Comparison of ENCODE assay signal across 14 mouse cellular contexts in the genomic region with DNA sequence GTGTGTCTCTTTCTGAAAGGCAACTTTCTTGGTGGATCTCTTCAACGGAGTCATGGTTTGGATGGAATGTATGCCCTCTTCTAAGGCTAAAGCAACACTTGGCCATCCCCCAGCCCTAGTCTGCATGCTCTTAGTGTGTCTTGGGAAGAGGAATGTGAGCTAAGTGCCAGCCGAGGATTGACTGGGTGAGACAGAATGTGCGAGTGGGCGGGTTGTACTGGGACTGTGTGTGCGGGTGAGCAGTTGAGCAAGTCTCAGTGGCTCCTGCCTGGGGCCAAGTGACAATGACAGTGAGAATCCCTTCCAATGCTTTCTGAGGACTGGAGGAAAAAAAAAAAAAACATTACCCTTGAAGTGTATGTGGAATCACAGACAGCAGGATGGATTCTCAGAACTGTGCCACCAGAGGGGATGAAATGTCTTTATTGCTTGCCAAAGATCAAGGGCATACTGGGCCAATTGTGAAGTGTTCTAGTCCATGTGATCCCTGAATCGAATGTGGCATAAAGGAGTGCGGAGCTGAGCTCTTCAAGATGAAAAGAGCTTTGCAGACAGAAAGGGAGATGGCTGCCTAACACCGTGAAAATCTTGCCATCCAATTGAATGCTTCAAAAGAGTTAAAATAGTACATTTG.
DNase-seq lines count a peak whose midpoint lies in the region; ATAC-seq and TF ChIP-seq lines count a peak whose summit lies in the region.
"Had no signal": no experiment of that assay in that cellular context is flagged by ENCODE, and none has a peak within 500 bp of the region (broad histone marks: within the 10 kb centered on the region; RNA-seq: fewer than 3 reads in every experiment).

No protein-coding gene starts in this region.

- H3K27me3 ChIP-seq in hindbrain, postnatal 0 days (ENCODE audit: insufficient read depth, low read length), result no peaks in the 10 kb centered on the region
- H3K27me3 ChIP-seq in hindbrain, embryonic 13.5 days, result no peaks in the 10 kb centered on the region
- H3K27me3 ChIP-seq in liver, postnatal 0 days (ENCODE audit: insufficient read depth, low read length), result no peaks in the 10 kb centered on the region
- H3K27me3 ChIP-seq: CH12.LX; heart, embryonic 13.5 days had no signal

- 48% methylated on average over 8 of the region's 8 CpGs for WGBS in hindbrain, postnatal 0 days
- 79% methylated on average over 8 of the region's 8 CpGs for WGBS in hindbrain, embryonic 13.5 days
- WGBS in liver, postnatal 0 days (ENCODE audit: insufficient replicate concordance), result 75% methylated on average over 8 of the region's 8 CpGs

- no peak overlapping the region for H3K4me2 ChIP-seq in hindbrain, postnatal 0 days (ENCODE audit: low read depth, low read length)
- H3K4me2 ChIP-seq in hindbrain, embryonic 13.5 days, result no peak overlapping the region
- H3K4me2 ChIP-seq in liver, postnatal 0 days (ENCODE audit: low read depth, low read length), result no peak overlapping the region
- H3K4me2 ChIP-seq: heart, embryonic 13.5 days had no signal

- H3K36me3 ChIP-seq in hindbrain, postnatal 0 days (ENCODE audit: insufficient read depth, low read length), result no peaks in the 10 kb centered on the region
- H3K36me3 ChIP-seq in hindbrain, embryonic 13.5 days, result peaks cover 29% of the 10 kb centered on the region
- H3K36me3 ChIP-seq in liver, postnatal 0 days (replicated peaks; ENCODE audit: insufficient read depth, low read length), result no peaks in the 10 kb centered on the region
- H3K36me3 ChIP-seq: heart, embryonic 13.5 days had no signal

- no peaks in the 10 kb centered on the region for H3K4me1 ChIP-seq in hindbrain, postnatal 0 days (ENCODE audit: insufficient read depth, low read length)
- H3K4me1 ChIP-seq in hindbrain, embryonic 13.5 days (replicated peaks), result no peaks in the 10 kb centered on the region
- H3K4me1 ChIP-seq in liver, postnatal 0 days (ENCODE audit: insufficient read depth), result no peaks in the 10 kb centered on the region
- H3K4me1 ChIP-seq: heart, embryonic 13.5 days had no signal

- peak; percentile 72 for ATAC-seq in hindbrain, postnatal 0 days
- no peak for ATAC-seq in hindbrain, embryonic 13.5 days (ENCODE audit: low FRiP score)
- ATAC-seq in liver, postnatal 0 days, result no peak
- ATAC-seq: Patski had no signal

- no peak for TF ChIP-seq EP300 in liver, postnatal 0 days (IDR thresholded peaks at IDR 0.05; ENCODE audit: low read depth)

- H3K4me3 ChIP-seq in hindbrain, postnatal 0 days (ENCODE audit: low read length), result no peak overlapping the region
- no peak overlapping the region for H3K4me3 ChIP-seq in hindbrain, embryonic 13.5 days
- H3K4me3 ChIP-seq in liver, postnatal 0 days (ENCODE audit: low read depth, low read length), result no peak overlapping the region
- H3K4me3 ChIP-seq: heart, embryonic 13.5 days; left cerebral cortex, adult 2 months had no signal

- no peak overlapping the region for H3K9ac ChIP-seq in hindbrain, postnatal 0 days (replicated peaks; ENCODE audit: low read length)
- H3K9ac ChIP-seq in hindbrain, embryonic 13.5 days, result no peak overlapping the region
- no peak overlapping the region for H3K9ac ChIP-seq in liver, postnatal 0 days (replicated peaks)
- H3K9ac ChIP-seq: heart, embryonic 13.5 days had no signal

- TF ChIP-seq CTCF in hindbrain, postnatal 0 days (IDR thresholded peaks at IDR 0.05; ENCODE audit: low read depth), result no peak
- no peak for TF ChIP-seq CTCF in brain, embryonic 14.5 days (IDR thresholded peaks at IDR 0.05; ENCODE audit: borderline replicate concordance, extremely low read depth, insufficient read depth, insufficient read length)
- no peak for TF ChIP-seq CTCF in liver, postnatal 0 days (IDR thresholded peaks at IDR 0.05; ENCODE audit: low read depth)

- H3K27ac ChIP-seq in hindbrain, postnatal 0 days, result no peak overlapping the region
- H3K27ac ChIP-seq in hindbrain, embryonic 13.5 days, result no peak overlapping the region
- H3K27ac ChIP-seq in liver, postnatal 0 days (ENCODE audit: low read depth), result no peak overlapping the region
- H3K27ac ChIP-seq: heart, embryonic 13.5 days; left cerebral cortex, adult 2 months; macrophage had no signal

- no peak for TF ChIP-seq POLR2A in brain, embryonic 14.5 days (IDR thresholded peaks at IDR 0.05; ENCODE audit: borderline replicate concordance, extremely low read depth, insufficient read depth, insufficient read length, poor library complexity, severe bottlenecking)

- H3K9me3 ChIP-seq in hindbrain, postnatal 0 days (ENCODE audit: low read length), result no peaks in the 10 kb centered on the region
- H3K9me3 ChIP-seq in hindbrain, embryonic 13.5 days, result no peaks in the 10 kb centered on the region
- no peaks in the 10 kb centered on the region for H3K9me3 ChIP-seq in liver, postnatal 0 days (ENCODE audit: low read length)
- H3K9me3 ChIP-seq: heart, embryonic 13.5 days had no signal

- DNase-seq in hindbrain, postnatal 0 days (ENCODE audit: low spot score), result peak; percentile 31
- peak; percentile 85 for DNase-seq in Muller cell, postnatal 12 days (ENCODE audit: inconsistent ontology term)
- peak; percentile 71 for DNase-seq in brain, embryonic 14.5 days (ENCODE audit: low read depth)
- DNase-seq in lung, postnatal 10 days, result peak; percentile 55
- DNase-seq in liver, postnatal 0 days, result no peak
- DNase-seq in adrenal gland, postnatal 10 days, result no peak
- DNase-seq: adrenal gland, adult 8-10 months; kidney, adult 8-10 months had no signal

Comparison
In these comparisons a context has a peak if more than half of its experiments do, and no peak if none do; other contexts are left out.
1. DNase-seq: peak in hindbrain, postnatal 0 days (single experiment), Muller cell, postnatal 12 days (single experiment), brain, embryonic 14.5 days (single experiment) and lung, postnatal 10 days (single experiment); none in liver, postnatal 0 days (single experiment) and adrenal gland, postnatal 10 days (single experiment).